Mouse (Mus musculus) cerebellum, adult 2 months (tissue): ENCODE data around the gene Arf5.

ENCODE experiments used
- CTCF ChIP-seq: fragments of 200-500 bp; IDR thresholded peaks from 2 replicates; pipeline ENCODE4 v1.5.1; 2011; ENCODE audit warnings: low read depth, mild to moderate bottlenecking, control low read depth, low read length, moderate library complexity, borderline replicate concordance; ENCODE audit not compliant: insufficient read depth
- POLR2A ChIP-seq: fragments of 200-500 bp; IDR thresholded peaks from 2 replicates; pipeline ENCODE4 v1.6.1; 2011; ENCODE audit warnings: low read length, control low read depth, borderline replicate concordance; ENCODE audit not compliant: insufficient read depth

DNA sequence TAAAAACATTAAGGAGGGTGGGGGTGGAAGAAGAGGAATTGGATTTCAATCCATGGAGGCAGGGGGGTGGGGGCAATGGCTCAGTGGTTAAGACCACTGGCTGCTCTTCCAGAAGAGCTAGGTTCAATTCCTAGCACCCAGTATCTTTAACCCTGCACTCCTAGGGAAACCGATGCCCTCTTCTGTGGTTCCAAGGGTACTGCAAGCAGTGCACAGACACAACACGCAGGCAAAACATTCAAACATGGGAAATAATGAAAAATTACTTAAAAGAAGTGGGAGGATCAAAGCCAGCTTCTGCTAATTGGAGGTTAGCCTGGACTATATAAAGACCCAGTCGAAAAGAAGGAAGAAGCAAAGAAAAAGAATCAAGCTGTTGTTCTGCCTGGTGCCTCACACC is 24.6 kb upstream of the Arf5 start:
- TF ChIP-seq POLR2A: no peak
- peak; percentile 7; the same call in 1 of the 2 replicates for TF ChIP-seq CTCF
